Mouse (Mus musculus) cerebellum, adult 11 months (tissue): ENCODE measurements at regions not wholly inside any gene's neighbourhood (a gene's known extent, or its start where the extent isn't known, plus 50 kb on each side); places are given as distances from the start of the nearest gene placed in this dataset.
A peak's percentile ranks its signal among the peaks of the same experiment; 100 is the strongest.
"Not testable (repeated sequence)": the region's sequence is repeated elsewhere in the genome, so short reads cannot be mapped to it uniquely, and the experiment has no call there.

Experiments used
- DNase-seq: peaks from one replicate; pipeline ENCODE4 v3.0.0; 2022

DNA sequence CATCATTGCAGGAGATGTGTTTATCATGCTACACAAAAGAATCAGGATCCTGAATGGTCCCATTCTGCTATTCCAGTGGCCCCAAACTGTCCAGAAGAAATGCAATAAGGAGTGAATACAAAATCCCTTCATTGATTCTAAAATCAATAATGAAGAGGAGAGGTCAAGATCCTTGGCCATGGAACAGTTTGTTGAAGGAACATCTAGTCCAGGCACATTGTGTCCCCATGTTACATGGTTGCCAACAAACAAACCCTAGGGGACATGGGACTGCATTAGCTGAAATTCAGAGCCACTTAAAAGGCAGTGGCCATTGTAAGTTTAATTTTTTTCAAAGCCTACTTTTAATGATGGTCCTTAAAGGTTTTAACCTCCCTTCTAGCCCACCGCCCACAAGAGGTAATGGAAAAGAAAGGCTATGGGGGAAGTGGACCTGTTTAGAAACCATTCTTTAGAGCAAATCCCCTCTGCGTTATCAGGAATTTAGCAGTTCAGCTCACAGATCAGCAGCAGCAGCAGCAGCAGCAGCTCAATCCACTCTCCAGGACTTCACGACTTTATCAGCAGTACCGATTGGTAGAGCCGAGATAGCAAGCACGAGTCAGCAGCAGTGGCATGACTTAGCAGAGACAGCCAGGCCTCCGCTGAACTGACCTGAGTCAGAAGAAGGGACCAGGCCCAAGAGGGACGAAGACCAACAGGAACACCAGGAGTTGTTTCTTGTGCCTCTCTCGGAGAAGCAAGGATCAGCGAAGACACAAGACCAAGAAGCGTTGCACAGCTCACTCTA lies 268.3 kb downstream of the Setd4 start:
- no peak for DNase-seq

DNA sequence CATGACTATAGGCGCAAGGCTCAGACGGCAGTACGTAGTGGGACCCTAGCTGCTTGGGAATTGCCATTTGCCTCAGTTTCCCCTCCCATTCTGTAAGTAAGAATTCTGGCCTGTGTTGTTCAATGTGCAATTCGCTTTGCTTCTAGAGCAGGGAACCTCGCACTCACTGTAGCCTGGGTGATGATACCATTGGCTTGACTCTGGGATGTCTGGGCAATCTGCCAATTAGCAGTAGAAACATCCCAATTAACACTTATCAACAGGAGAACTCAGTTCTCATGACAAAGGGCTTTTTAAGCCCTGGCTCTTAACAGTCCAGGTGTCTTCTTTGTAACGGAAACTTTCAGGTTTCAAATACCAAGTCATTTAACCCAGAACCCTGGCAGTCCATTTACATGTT lies 270.2 kb downstream of the Setd4 start:
- no peak for DNase-seq

DNA sequence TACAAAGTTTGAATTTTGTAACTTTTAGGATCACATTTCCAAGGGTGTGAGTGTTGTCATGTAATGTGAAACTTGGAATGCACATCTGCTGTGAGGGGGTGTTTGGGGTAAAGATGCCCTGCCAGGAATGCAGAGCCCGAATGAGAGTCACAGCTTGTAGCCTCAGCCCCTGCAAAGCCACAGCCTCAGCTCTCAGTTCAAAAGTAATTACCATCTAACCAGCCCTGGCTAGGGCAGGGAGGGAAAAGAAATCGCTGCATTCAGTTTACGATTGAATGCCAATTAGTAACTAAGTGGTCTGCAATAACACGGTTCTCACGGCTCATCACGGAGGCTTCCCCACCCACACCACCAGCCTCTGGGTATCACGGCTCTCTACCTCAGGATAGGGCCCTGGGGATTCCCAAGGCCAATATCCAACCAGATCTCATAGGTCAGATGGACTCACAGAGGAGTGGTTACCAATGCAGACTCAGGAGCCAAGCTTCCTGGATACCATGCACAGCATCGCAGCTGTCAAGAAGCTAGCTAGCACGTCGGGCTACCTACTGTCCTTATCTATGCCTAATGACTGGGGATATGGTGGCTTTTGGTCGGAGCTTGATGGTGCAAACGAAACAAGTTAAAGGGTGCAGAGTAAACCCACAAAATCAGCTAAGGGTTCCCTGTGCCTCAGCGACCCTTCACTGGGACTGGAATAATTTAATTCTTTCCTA lies 275.0 kb downstream of the Setd4 start:
- DNase-seq = no peak

DNA sequence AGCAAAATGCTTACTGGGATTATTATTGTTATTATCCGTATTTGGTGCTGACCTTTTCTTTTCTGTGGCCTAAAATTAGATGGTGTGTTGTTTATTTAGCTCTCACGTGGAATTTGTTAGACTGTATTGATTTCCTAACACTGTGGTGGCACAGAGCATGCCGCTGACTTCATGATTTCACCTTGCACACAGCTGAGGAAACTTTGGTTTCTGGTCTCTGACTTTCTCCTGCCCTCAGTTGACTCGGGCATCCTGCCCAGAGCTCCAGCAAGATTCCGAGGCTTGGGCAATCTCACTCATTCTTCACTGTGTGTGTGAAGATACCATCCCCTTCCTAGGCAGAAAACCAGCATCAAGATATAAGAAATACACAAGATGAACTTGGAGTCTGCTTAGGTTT lies 279.0 kb downstream of the Setd4 start:
- DNase-seq = no peak

DNA sequence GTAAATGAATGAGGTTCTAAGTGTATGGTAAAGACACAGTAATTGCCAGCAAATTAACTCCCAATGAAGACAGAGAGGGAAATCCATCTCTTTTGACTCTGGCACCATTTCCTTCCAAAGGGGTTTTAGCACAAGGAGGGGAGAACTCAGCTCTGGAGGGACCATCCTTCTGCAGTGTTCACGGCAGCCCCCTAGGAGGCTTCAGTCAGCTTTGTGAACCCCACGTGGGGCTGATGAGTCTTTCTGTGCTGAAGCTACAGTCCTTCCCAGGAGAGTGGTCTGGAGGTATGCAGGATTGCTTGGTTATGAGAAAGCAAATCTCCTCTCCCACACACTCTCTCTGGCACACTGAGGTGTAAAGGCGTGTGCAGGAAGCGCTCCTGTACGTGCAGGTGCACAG lies 280.7 kb downstream of the Setd4 start:
- DNase-seq = no peak

DNA sequence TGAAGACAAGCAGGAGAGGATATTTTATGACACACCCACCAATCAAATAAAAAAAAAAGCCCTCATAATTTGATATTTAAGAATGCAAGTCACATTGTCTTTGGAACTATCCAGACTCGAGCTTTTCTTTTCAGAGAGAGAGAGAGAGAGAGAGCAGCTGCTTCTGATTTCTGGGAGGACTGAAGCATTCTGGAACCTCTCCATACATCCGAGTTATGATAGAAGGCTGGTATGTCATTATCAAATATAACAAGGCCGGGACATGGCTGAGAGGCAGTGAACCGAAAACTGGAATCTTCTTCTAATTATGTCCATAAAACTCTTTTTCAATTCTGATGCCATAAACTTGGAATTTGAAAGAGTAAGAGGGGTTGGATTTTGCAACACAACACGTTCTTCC lies 284.3 kb downstream of the Setd4 start:
- DNase-seq = no peak

DNA sequence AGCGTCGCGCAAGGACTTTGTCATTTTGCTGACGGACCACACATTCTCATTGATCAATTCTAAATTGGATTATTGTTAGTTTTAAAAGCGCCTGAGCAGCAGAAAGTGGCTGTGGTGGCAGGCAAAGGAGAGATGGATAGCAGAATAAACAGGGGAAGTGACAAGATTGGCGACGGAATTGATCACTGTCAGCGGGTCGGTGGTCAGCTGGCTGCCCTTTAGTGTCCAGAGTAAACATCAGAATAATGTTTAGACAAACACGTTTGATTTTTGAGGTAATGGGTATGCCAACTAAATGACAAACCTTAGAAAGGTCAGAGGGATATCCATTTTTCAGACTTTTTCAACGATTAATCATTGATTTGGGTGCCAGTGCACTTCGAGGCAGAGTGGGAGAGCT lies 292.2 kb downstream of the Setd4 start:
- no peak for DNase-seq

DNA sequence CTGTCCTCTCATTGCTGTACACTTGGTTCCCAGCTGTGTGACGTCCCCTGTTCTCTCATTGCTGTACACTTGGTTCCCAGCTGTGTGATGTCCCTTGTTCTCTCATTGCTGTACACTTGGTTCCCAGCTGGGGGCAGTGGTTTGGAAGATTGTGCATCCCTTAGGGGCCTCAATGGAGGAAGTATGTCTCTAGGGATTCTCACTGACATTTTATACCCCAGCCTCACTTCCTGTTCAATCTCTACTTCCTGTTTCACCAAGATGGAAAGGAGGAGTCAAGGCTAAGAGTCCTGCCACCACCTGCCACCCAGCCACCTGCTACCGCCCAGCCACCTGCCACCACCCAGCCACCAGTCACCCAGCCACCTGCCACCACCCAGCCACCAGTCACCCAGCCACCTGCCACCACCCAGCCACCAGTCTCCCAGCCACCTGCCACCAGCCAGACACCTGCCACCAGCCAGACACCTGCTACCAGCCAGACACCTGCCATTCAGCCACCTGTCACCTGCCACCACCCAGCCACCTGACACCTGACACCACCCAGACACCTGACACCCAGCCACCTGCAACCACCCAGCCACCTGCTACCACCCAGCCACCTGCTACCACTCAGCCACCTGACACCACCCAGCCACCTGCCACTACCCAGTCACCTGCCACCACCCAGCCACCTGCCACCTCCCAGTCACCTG lies 295.1 kb downstream of the Setd4 start:
- no peak for DNase-seq

DNA sequence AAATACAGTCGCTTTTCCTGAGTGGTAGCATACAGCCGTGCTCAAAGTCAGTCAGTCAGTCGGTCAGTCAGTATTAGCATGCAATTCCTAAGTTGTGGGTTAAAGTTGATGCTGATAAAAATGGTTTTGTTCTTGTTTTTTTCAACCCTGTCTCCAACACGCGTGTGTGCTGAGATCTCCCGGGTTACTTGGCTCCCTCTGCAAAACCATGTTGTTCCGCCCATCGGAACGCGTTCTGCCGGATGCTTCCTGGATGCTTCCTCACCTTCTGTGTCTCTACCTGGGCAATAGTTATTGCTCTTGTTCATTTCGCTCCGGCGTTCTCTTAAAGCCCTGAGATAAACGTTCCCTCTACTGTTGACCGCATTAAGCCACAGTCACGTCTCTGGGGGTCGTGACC lies 296.9 kb downstream of the Setd4 start:
- DNase-seq = no peak

DNA sequence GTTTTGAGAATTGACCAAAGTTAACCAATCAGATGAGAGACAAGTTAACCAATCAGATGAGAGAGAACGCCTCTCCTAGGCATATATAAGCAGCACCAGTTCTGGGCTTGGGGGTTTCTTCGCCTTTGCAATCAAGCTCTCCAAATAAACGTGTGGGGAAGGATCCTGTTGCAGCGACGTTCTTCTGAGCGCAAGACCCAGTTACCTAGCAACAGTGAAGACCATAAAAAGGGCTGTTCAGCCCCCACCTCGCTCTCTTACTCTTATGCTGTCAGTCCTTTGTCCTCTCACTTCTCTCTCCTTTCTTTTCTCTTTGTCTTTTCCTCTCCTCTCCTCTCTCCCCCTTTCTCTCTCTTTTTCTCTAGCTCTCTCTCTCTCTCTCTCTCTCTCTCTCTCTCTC lies 297.7 kb downstream of the Setd4 start:
- DNase-seq = not testable (repeated sequence)

DNA sequence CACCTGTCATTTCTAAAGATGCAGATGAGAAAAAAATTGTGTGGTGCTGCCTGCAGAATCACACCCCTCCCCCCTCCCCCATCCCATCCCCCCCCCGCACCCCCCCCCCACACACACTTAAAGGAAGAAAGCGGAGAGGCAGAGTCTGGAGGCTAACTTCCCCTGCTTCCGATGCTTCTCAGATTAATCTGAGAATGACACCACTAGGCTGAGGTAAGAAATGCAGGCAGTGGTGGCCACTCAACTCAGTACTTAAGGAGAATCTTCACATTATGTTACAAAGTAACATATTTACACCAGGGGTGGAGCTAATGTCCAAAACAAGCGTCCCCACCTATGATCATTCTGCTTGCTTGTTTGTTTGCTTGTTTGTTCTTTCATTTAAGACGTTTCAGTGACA lies 309.4 kb downstream of the Setd4 start:
- DNase-seq = no peak

DNA sequence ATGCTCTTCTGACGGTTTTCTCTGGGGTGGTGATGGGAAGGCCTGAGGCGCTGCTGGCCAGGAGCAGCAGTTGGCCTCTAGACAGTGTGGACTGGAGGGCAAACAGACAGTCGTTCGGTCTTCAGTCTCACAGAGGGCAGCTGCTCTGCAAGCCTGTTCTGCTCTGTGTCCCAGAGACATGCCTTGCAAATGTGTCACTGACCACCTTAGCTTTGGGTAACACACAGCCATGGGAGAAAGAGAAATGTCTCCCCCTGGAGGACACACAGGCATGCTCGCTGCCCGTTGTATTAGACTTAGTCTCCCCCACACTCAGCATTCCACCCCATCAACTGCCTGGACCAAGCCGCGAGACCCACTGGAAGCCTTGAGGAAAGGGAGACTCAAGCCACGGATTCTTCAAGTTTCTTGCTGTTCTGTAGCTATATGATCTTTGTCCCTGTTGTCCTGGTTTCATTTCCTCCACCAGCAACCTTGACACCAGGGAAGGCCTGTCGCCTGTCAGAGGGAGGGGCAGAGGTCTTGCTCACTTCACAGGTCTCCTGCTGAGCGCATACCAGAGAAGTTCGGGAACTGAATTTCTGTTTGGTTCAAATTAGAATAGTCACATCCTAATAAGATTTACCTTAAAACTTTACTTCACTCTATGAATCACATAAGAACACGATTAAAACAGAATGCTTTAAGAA lies 310.8 kb downstream of the Setd4 start:
- DNase-seq = peak; percentile 15

DNA sequence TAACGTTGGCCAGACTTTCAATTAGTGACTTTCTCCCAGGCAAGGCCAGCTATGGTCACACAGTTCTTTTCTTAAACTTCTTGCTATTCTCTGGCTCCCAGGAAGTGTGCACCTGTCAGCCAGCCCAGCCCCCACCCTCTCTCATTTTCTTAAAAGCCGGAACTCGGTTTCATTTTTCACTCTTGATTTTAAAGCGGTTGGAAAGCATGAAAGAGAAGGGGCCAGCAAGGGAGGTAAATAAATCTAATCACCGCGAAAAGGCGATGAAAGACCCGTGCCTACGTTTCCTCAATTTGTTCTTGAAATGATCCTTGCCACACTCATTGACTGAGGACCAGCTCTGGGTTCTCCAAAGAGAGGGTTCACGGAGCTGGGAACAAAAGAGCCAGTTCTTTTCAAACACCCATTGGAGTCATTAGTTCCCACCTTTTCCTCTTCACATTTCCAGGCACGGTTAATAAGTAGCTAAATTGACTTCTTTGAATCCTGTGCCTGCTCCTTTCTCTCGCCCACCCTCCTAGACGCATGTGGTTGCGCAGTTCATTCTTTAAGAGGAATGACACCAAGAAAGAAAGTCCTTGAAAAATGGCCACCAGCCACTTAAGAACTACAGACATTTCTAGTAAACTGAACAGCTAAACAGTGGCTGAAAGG lies 311.6 kb downstream of the Setd4 start:
- DNase-seq = no peak

DNA sequence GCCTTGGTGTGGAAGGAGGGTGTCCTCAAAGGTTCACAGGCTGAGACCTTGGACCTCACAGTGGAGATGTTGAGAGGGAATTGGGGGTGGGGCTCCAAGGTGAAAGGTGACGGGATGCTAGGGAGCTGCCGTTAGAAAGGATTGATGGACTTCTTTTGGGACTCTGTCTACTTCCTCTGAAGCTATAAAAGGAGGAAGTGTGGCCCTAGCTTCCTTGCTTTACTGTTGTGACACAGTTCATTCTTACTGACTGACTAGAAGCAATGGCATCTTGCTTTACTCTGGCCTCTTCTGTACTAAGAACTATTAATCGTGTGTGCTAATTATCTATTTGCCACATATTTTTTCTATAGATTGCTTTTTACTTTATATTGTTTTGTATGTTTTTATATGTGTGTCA lies 315.8 kb downstream of the Setd4 start:
- no peak for DNase-seq

DNA sequence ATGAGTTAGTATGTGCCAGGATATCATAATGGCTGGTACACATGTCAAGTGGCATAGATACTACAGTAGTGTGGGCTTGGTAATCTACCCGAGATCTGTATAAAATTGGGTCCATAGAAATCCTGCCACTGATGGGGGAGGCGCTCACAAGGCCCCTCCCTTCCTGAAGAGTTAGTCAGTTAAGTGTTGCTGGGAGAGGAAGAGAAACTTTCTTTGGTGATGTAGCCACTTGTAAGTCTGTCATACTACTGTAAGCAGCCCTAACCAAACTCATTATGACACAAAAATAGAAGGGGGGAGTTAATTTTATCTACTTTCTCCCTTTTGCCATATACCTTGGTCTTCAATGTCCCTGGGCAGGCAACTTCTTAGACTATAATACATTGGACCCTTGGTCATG lies 316.3 kb downstream of the Setd4 start:
- no peak for DNase-seq

DNA sequence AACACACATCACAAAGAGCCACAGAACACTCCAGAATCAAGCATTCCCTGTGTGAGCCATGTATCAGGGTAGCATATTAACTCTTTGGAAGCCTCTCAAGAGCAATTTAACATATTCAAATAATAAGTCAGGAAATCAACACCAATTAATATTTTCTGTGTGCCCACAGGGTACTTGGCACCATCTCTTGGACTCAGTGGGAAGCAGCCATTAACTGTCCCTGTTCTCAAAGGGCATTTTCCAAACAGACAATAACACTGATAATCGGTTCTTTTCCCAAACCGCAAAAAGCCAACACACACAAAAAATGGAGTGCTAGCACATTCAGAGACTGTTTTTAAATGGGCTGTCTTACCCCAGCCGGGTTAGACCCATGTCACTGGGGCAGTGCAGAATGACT lies 317.0 kb downstream of the Setd4 start:
- DNase-seq = no peak

DNA sequence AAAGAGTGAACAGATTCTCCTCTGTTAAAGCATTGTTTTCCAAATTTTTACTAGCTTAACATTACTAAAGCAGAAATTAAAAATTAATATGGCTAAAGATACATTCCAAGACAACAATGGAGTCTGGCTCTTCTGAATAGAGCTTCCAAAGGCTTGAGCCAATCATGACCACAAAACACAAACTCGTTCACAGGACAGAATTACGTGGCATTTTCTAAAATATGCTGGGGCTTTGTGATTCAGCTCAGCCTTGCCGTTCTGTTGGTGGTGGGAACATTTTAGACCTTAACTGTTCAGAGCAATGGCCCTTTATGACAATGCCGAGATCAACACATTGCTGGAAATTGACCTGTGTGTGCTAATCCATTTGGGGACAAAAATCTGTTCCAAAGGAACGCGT lies 318.7 kb downstream of the Setd4 start:
- no peak for DNase-seq

DNA sequence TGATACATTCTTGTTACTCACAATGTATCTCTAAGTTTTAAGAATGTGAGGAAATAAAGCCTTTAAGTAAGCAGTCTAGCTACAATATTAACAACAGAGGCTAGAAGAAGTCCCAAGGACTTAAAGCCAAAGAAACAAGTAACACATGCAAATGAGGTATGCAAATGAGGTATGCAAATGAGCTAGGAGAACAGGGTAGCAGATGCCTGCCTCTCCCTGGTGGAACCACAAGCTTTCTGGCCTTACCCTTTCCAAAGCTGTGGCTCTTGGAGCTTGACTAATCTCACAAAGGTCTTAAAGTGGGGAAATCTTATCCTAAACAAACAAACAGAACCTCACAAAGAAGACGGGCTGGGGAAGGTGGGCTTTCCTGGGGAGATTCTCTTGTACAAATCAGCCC lies 322.1 kb downstream of the Setd4 start:
- no peak for DNase-seq

DNA sequence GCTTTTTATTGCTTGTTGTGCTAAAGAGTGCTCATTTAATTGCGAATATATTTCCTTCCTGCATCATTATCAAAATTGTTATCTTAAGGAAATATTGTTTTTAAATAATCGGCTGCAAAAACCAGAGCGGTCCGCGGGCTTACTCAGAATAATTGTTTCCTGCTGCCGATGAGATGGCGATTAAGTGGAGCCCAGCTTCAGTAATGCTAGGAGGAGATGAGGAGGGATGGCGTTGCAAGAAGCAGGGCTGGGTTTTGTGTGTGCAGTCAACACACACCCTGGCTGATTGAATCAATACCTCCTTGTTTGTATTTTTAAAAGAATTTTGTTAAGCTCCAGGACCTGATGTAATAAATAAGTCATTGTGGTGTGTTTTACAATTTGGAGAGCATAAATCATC lies 331.2 kb downstream of the Setd4 start:
- no peak for DNase-seq

DNA sequence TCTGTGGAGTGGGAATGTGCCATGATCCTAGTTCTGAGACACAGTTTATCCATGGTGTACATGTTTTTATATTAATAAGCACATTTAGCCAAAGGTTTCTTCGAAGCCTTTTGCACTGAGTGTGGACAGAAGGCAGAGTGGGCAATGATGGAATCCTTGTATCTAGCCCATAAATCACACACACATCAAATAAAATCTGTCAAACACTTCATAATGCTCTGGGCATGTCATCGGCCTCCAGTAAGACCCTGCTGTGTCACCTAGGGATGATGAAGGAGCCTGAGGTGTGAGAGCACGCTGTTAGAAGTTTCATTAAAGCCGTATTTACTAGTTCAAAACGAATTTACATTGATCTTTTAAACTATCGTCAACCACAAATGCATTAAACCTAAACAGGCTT lies 331.7 kb downstream of the Setd4 start:
- no peak for DNase-seq

DNA sequence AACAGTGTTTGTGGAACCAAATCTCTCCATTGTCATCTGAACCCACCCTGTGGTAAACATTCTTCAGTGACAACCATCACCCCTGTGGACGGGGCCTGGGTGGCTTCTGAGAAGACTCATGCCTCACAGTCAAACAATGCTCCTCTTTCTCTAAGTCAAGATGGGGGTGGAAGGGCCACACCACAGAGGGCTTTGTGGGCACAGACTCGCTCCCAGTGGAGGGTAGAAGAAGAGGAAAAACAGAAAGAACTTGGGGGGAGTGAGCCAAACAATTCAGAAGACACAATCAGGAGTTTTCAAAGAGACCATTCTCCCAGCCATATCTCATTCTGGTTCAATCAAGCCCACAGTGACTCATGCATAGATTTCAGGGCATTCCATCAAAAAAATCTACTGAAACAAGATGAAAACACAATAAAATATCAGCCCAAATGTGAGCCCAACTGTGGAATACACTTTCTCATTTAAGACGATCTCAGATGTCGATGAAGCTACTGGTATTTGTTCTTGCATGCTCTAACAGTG lies 339.7 kb downstream of the Setd4 start:
- no peak for DNase-seq

DNA sequence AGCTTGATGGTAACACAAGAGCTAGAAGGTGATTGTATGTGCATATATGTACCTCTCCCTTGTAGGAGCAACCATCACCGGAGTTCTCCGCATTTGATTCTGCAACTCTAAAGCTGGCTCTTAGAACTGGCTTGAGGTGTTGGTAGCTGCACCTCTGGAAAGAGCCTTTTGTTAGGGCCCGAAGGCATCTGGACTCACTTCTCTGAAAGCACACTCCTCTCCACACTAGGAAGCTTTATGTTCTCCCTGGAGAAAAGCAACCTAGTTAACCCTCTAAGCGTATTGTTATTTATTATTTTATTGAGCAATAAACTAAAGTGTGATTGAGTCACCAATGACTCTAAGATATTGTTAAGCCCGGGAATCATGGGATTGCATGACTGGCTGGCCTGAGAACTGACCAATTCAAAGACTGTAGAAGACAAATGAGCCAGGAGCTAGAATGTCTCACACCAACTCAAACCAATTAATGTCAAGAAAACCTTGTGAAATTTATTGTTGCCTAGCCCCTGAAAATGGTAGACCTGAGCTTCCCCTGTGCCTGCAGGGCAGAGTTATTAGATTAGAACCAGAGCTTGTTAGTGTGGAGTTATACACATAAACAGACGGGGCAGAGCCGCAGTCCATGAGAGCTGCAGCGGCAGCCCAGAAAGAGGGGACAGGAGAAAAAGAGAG lies 340.6 kb downstream of the Setd4 start:
- DNase-seq = no peak
